Mouse (Mus musculus) brain, embryonic 14.5 days (tissue): ENCODE measurements around the gene Myom1.

Experiments
- CTCF ChIP-seq: fragments of 200-500 bp; IDR thresholded peaks from 2 replicates; pipeline ENCODE4 v1.5.1; 2012; ENCODE audit warnings: inconsistent platforms, mild to moderate bottlenecking, moderate library complexity, borderline replicate concordance; ENCODE audit not compliant: insufficient read depth, insufficient read length; ENCODE audit errors: extremely low read depth
- POLR2A ChIP-seq: fragments of 200-500 bp; IDR thresholded peaks from 2 replicates; pipeline ENCODE4 v1.6.1; 2012; ENCODE audit warnings: mild to moderate bottlenecking, inconsistent platforms, borderline replicate concordance; ENCODE audit not compliant: poor library complexity, insufficient read depth, insufficient read length, severe bottlenecking; ENCODE audit errors: extremely low read depth

GRCm38 (mm10) chr17:70997836-70998235 is 4.6 kb upstream of the Myom1 start:
- TF ChIP-seq CTCF (no peak), POLR2A (no peak)
